Mouse (Mus musculus) spleen, adult 18-20 months (tissue): ENCODE measurements at regions not wholly inside any gene's neighbourhood (a gene's known extent, or its start where the extent isn't known, plus 50 kb on each side); places are given as distances from the start of the nearest gene placed in this dataset.

Source experiments
- DNase-seq, 2 experiments: peaks; one replicate each; pipeline ENCODE4 v3.0.0; 2022; ENCODE audit warnings: mixed read lengths in 2 of 2

DNA sequence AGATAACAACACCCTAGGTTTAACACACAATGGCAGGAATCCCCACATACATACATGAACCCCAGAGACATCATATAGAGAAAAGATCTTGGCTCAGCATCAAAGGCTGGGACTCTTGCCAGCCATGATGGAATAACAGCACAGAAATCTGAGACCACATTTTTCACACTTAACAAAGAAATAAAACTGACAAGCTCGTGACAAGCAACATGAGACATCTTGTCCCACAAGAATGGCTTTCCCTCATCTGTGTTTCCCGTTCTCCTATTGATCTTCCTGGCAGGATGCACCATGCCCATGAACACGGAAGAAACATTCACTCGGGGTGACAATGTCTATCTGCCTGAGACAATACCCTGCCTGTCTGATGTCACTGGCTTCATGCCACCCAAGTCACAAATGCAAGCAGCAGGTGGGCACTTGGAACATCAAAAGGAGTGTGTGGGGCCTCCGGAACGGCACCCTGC is 235.0 kb upstream of the Pabpc6 start:
- no peak for DNase-seq

DNA sequence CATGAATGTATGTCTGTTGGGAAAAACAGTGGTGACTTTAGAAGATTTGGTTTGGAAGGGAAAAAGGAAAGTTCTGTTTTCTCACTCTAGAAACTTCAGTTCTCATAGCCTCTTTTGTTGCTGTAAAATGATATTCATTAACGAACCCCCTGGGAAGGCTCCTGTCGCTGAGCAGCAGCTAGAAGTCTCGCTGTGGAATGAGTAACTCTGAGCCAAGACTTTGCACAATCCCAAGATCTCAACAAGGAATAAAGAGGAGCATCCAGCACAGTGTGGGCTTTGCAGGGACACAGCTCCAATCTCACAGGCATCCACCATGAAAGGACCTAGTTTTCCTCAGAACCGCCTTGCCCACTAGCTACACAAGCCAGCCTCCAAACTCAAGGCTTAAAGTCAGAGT is 233.8 kb upstream of the Pabpc6 start:
- DNase-seq: no peak

DNA sequence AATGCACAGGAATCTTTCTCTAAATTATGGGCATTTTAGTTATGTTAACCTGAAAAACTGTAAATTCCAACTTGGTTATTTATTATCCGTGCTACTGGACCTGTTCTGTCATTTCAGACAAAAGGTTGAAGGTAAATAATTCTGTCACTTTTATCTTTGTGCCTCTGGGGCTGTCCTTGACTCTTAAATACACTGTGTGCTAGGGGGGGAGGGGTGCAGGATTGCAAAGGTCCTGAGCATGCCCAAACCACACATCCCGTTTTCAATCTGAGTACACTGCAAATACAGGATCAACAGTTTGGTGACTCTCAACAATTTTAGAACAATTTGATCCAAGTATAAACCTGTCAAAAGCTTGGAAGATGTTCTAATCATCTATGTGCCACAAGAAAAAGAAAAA is 227.4 kb upstream of the Pabpc6 start:
- no peak for DNase-seq

DNA sequence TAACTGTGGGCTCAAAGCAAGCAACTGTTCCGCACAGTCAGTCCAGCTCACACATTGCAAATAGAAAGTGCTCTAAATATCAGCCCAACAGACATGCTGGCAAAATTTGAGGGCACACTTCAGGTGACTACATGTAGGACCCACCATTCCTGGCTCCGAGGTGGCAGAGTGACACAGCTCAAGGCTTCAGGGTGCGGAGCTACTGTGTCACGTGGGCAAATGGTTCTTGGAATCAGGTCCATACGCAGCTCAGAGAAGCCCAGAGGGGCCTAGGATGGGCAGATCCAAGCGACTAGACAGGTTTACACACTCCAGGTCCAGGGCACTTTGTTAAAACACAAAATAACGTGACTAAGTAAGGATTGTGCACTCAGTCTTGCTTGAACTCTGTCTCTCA is 226.2 kb upstream of the Pabpc6 start:
- DNase-seq: no peak

DNA sequence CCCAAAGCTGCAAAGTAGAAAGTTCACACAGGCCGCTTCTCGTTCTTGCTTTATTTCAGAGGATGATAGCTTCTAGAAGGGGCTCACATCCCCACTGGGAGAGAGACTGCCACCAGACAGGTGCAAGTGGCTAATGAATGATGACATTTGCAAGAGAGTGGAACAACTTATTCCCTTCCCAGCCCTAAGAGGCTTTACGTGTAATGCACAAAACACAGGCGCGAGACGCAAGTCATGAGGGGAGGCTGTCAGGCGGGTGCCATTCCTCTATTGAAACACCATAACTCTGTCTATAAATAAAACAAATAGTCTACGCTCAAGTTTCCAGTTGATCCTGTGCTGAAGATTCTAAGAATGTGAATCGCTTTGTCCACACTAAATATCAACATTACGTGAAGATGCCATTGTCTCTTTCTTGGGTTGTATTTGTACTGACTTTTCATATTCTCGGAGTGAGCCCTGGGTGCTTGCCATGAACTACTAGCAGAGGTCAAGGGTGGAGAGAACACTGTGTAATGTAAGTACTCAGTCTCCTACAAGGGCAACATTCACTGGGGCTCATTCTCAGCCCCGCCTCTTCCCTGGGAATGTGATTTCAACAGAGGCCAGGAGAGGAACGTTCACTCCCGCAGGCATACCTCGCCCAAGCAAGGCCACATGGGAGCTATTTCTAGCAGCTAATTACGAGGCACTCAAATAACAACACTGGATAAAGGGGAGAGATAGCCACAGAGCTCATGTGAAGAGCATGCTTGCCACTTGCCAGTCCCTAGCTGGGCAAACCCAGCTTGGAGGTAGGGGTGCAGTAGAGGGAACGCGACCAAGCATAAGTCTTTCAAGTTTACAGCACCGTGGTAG is 225.5 kb upstream of the Pabpc6 start:
- DNase-seq: no peak

DNA sequence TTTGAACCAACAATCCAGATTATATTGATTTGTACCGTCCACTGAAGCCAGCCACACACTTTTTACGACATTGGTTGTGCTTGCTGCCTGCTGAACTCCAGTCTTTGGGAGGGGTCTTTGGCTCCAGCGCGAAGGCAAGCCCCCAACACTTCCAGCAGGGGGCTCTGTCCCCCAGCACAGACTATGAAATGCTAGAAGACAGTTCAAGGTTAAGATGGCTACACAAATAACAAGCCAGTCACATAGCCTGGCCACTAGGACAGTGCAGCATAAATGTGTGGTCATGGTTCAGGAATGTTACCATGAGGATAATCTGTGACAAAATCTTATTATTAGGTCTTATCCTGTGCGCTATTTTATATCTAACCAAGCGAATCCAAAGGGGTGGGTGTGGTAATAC is 224.4 kb upstream of the Pabpc6 start:
- DNase-seq: peak in 1 of 2 experiments; percentile 8

DNA sequence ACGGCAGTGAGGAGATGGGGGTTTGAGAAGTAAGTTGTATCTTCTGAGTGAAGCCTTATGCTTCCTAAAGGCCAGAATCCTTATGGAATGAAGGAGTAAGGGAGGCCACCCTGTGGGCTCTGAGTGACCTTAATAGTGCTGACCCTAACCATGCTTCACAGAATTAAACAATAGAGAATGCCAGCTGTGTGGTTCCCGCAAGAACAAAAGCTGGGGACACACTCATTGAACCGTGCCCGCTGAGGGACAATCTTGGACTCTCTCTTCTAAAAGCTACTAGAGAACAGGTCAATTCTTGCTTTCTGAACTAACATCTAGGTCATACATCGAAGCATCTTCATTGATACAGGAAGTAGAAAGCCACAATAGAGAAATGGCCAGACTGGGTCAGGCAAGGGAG is 223.3 kb upstream of the Pabpc6 start:
- DNase-seq: no peak

DNA sequence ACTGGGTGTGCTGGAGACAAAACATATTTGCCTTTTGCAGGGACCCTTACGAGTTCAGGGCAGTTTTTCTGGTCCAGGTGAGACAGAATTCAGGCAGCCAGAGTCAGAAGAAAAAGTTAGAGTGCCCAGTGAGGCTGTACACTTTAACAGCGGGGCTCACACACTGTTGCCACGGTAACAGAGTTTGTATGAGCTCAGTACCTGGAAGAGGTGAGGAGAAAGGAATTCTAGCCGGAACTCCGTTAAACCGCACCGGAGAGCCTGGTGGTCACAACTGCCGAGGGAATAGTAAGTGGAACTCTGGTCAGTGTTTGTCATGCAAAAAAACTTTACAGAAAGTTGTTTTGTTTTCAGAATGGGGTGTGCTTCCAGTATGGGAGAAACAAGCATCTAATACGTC is 222.6 kb upstream of the Pabpc6 start:
- DNase-seq: no peak

DNA sequence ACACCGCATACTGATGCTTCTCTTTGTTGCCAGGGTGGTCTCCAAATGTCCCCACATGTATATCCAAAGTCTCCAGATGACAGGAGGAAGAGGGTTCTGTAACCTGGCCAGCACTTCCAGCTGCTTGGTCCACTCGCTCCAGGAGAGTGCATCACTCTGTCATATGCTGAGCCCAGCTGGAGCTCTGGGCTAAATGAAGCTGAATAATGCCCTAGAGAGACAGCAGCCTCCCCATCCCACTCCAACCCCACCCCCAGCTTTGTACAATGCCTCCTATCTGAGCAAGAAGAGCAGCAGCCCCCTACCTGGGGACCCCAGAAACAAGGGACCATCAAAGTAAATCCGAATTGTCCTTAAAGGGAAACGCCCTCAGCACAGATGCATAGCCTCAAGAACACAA is 219.0 kb upstream of the Pabpc6 start:
- no peak for DNase-seq

DNA sequence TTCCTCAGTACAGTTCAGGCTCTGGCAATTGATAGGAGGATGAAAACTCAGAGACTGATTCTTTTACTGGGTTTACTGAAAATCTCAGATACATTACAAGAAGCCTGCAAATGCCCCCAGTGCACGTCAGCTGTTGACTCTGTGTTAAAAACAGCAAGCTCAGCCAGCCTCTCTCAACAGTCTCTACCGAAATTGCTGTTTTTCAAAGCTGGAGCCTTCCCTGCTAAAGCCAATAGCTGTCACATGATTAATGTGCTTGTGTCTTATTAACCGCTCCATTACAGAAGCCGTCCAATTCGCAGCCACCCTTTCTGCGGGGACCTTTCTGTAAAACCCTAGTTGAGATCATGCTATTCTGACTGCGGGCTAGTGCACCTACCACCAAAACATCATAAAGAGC is 215.6 kb upstream of the Pabpc6 start:
- no peak for DNase-seq

DNA sequence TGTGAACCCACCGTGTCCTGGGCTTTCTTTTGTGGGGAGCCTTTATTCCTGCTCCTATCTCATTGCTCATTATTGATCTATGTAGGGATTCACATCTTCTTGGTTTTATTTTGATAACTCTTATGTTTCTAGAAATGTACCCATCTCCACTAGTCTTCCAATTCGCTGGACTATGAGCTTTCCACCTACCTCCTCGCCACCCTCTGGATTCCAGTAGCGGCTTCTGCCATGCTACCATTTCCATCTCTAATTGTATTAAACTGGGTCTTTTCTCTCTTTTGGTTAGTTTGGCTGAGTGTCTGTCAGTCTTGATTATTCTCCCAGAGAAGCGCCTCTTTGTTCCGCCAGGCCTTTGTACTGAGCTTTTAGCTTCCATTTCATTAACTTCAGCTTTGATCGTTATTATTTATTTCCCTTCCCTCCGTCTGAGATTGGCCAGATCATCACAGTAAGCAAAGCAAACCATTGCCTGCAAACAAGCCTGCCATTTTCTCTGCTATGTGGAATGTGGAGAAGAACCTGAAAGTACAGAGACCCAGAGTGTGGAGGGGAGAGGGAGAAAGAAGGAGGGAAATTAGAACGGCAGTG is 213.2 kb upstream of the Pabpc6 start:
- no peak for DNase-seq

DNA sequence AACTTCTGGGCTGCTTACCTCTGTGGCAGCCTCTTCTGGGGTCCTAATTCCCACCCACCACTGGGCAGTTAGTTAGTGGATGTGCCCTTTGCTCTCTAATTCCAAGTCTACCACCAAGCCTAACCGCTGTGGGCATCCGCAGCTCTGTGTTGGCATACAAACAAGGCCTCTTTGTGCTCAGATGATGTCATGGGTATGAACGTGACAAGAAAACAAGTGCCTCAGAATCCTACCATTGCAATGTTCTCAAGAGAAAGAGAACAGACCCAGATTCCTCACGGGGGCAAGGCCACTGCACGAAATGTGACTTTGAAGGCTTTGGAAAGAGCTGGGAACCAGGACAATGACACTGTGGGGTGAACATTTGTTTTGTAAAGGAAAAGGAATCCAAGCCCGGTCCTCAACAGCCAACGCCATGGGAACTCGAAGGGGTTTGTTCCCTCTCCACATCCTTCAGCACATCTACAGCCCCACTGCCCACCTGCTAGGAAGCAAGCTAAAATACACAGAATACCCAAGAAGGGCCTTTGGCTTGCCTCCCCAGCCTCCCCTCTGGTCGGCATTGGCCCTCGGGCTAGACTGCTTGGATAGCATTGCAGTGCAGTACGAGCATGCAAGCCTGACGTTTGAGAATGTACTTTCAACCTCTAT is 210.2 kb upstream of the Pabpc6 start:
- no peak for DNase-seq

DNA sequence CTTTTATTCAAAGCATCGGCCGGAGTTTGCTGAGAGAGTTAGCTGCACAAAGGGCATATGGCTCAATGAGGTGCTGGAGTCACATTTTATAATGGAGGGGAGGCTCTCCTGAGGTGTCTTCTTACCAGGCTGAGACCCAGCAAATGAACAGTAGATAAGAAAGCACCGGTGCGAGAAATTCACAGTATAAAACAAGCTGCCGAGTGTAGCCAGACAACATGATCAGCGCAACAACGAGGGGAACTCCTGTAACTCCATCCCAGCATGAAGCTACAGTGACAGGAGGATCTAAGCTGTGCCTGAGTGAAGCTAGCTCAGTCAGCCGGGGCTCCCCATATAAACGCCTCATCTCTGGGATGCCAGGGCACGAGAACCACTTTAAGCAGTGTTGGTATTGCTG is 204.2 kb upstream of the Pabpc6 start:
- DNase-seq: no peak

DNA sequence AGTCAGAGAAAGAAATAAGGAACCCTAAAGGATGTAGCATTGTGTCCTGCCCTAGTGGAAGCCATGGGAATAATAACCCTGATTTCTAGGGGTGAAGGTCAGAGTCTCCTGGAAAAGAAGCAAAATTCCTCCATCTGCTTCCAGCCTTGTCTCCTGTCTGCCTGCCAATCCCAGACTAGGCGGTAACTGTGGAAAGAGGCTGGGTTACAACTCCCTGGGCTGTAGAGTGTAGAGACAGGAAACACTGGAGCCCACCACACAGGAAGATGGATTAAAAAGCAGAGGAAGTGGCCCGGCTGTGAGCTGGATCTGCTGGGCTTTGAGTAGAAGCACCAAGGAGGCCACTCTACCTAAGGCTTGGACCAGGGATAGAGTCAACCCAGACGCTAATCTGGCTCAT is 200.7 kb upstream of the Pabpc6 start:
- no peak for DNase-seq

DNA sequence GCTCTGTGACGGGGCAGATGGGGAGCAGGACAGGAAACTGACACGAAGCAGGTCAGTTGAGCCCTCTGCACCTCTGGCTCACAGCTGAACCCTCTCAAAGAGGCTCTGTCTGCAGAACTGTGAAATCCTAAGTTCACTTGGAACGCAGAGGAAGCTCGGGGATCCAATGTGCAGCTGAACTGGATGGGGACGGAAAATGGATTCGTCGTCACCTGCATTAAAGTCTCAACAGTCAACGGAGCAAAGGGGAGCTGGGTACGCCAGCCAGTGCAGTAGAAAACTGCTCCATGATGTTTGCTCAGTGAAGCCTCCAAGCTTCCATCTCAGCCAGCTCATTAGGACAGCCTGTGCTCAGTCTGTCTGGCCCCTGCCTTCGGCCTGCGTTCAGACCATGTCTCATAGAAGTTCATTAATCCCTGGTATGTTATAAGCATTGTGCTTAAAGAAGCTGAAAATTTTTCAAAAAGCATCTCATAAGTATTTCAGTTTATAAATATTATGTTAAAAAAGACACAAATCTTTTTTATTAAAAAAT is 199.3 kb upstream of the Pabpc6 start:
- no peak for DNase-seq

DNA sequence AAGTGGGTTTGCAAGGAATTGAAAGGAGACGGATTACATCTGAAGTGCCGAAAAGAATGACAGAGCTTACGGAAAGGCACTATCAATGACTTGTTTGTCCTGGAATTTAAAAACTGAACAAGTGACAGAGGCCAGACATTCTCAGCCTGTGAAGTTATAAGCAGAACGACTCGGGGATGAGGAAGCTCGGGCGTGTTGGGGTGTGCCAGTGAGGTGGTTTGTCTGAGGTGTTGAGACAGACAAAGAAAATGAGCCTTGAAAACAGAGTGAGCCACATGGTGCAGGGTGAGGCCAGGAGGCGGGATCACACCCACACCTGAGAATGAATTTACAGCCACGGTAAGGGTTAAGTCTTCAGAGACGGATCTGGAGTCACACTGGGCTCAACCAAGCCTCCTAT is 194.7 kb upstream of the Pabpc6 start:
- no peak for DNase-seq

DNA sequence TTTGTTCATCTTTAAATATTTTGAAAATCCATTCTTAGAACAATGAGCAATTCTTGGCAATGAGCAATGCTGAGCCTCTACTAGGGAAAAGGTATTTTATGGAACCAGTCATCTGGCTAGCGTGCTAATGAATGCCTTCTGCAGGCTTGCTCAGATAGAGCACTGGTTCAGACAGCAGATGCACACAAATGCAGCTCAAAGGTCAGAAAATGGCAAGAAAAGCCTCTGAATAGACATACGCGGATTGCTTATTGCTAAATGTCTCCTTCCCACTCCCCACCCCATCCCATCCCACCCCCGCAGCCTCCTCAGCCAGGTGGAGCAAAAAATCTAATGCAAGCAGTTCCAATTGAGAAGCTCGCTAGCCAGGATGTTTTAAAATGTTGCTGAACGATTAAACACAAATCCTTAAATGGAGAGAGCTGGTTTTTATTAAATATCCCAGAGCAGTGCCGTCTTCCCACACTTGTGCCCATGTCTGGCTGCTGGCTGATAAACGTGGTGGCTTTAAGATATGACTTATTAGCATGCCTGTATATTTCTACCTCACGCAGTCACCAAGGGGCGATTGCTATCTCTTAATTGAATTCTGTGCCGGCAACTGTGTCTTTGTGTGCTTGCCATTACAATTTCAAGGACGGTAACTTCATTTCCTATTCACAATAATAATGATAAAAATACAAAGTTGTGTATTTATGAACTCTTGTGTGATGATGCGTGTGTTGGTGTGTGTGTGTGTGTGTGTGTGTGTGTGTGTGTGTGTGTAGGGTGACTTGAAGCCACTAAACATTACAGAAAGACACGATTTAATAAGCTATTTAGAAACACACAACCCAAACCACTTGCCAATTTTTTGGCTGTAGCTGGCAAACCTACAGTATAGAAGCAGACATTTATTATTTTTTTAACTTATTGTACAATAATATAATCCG is 192.7 kb upstream of the Pabpc6 start:
- DNase-seq: no peak

DNA sequence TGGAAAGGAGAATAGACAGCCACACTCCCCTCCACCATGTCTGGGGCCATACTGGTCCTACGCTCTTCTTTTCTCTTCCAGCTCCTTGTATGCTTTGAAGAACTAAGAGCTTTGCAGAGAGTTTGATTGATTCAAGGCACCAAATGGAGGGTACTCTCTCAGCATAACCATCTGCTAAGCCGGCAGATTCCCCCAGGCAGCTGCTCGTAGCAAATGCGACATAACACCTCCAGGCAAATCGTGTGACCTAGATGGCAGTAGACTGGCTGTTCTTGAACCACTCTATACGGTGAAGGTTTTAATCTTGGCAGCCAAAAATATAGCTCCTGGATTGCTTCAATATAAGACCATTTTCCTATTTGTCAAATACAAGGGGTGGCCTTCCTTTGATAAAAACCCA is 191.8 kb upstream of the Pabpc6 start:
- DNase-seq: no peak

DNA sequence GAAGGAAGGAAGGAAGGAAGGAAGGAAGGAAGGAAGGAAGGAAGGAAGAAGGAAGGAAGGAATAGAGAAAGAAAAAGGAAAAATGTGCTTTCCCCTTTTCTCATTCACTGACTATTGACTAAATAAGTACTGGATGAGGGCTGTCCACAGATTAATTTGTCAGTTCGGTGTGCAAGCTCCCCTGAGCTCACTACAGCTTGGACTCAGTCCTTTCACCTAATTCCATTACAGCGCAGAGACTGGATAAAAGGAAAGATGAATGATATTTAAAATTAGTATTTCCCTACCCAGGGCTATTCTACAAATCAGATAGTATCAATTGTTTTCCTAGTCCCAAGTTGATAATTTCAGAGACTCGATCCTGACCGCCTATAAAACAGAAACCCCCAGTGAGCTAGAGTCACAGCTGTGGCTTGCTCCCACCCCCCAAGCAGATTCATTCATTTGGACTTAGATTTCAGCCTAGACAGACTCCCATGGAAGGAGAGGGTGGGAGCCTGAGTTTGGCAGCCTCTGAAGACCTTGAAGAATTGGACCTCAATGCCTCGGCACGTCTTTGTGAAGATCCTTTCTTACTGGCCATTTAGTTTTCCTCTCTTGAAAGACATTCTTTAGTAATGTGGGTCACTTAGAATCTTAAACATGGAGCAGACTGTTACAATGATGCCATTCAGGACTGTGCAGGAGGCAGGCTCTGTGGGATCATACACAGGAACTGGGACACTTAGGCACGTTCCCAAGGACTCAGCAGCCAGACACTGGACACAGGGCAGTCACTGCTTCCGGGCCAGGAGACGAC is 179.2 kb upstream of the Pabpc6 start:
- no peak for DNase-seq

DNA sequence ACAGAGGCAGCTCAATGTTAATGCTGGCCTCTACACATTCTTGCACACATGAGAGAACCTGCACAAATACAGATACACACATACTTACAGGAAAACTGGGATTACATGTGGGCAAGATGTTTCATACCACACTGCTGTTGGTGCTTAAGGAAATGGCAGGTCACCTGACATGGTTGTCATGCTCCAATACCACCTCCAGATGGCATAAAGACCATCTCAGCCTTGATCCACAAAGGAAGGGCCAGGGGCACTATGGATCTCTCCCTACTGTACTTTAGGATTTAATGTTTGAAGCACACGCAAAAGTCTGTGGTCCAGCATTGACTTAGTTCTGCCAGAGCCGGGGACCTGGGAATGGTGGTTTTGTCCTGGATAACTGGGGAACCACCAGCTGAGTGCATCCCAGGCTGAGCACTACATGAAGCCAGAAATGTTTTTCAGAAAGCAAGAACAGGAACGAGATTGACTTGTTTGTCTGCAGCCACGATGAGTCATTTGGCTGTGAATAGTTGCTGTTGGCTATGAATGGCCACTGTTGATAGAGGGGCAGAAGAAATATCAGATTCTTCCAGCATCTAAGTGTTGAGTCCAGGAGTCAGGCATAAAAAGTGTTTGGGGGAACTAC is 176.0 kb upstream of the Pabpc6 start:
- no peak for DNase-seq

DNA sequence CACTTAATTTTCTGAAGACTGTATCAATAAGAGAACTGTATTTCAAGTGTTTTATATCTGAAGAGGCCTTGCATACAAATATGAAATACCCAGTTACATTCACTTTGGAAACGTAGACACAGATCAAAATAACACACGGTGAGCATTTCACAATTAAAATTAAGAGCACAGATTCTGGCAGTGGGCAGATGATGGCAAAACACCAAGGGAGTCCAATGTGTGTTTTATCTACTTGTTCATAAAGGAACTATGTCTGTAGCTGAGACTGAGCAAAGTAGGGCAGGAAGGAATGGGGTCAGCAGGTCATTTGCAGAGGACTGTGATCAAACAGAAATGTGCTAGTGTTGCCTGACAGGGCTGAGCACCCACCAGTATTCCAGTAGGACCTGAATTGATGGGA is 171.6 kb upstream of the Pabpc6 start:
- no peak for DNase-seq
